Mouse (Mus musculus) gastrocnemius, adult 18-20 months (tissue): ENCODE results near the gene Lipo2. TPM values are rescaled to one million over a fixed set of nuclear protein-coding genes. Genes with fewer than 3 reads are reported as not detected.
"Not testable (repeated sequence)": the region's sequence is repeated elsewhere in the genome, so short reads cannot be mapped to it uniquely, and the experiment has no call there.

Source experiments
- DNase-seq: peaks from one replicate; pipeline ENCODE4 v3.0.0; 2021; ENCODE audit warnings: low spot score
- long read RNA-seq, 2 experiments: library from polyadenylated mRNA; stranded (forward); transcript quantifications; one replicate each; pipeline ENCODE4 v2.0.0; 2021
- total RNA-seq, 2 experiments: library from RNA; stranded (reverse); gene quantifications; 2 replicates each; pipeline ENCODE4 v1.2.3; 2021

The Lipo2 gene
- total RNA-seq, result under 1 TPM; 0.14 to 0.18 TPM
- long read RNA-seq, experiment 1, result 0 reads
- long read RNA-seq, experiment 2, partial matches to known transcripts, result 0 of 1 reads
- long read RNA-seq, experiment 2, other reads (novel, unspliced or antisense), result 1 of 1 reads

DNA sequence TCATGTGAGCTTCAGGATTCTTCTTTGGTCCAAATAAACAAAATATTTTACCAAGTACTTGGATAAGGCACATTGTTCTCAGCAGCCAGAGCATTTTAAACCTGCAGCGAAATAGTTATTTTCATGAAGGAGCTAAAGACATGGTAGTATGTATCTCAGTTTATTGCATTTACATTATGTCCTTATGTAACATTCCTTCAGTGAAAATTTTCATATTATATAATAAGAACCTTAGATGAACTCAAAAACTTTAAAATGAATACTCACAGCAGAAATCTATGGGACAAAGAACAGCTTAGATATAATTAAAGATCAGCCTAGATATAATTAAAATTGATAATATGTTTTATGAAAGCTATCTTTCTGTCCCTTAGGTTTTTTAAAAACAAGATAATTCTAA, at the start of gene Lipo2:
TSS of gene Lipo2 (minus strand) at position 101 of the 400 bp plus-strand sequence.
- not testable (repeated sequence) for DNase-seq

GRCm38 (mm10) chr19:33787359-33787758, 36.2 kb upstream of the Lipo2 start, which contains the start of gene Lipo1:
Gene Lipo1 (minus strand): TSS chr19:33787459.
- DNase-seq, result not testable (repeated sequence)

DNA sequence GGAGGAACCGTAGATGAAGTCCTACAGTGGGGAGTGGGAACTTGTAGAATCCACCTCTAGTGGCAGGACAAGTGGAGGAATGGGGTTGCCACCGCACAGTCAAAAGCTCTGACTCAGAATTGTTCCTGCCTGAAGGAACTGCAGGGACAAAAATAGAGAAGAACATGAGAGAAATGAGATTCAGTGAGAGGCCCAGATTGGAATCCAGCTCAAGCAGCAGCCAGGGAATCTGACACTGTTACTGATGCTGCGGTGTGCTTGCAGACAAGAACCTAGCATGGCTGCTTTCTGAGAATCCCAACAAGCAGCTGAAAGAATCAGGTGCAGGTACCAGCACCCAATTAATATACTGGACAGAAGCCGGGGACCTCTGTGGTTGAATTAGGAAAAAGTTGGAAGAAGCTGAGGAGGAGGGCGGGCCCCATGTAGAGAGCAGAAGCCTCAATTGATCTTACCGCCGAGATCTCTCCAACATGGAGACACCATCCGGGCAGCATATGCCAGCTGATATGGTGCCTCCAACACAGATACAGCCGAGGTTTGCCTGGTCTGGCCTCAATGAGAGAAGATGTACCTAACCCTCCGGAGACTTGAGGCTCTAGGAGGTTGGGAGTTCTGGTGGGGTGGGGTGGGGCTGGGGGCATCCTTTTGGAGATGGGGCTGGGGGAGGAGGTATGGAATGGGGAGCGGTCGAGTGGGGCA, 35.6 kb upstream of the Lipo2 start:
- no peak for DNase-seq

DNA sequence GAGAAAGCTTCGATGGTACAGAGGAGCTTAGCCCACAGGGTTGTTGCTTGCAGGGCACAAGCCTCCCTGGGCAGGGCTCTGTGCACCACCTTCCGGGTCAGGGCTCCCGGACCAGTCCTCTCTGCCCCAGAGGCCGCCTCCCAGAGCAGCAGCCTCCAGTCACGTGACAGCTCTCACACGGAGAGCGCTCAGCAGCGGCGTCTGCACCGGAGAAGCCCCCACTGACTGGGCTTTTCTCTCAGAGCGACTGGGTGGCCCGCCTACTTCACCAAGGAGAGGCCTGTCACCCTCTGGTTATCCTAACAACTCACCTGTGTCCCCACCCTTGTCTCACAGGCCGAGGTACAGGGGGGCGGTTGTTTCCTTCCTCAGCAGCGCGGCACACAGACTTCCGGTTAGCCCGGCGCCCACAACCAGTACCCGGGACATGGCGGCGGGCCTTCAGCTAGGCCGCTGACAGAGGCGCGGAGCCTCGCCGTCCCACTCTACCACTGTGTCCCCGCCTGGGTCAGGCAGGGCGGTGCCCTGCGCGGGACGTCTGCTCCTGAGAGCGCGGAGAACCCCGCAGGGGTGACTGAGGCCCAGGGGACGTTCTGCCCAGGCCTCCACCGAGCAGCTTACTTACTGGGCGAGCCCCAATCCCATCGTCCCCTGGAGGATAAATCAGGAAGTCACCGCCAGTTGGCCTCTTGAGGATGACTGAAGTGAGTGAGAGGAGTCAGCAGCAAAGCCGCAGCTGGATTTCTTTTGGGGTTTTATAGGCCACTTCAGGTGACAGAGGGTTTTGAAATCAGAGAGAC, 10.3 kb upstream of the Lipo2 start, which contains the start of gene Lipo3:
TSS of gene Lipo3 (minus strand) at position 665 of the 800 bp plus-strand sequence.
- DNase-seq, result peak; percentile 11

Other genes with a start within 250 kb of the Lipo2 start
- under 1 TPM; 0.09 to 0.18 TPM for gene Lipo4, start 233.6 kb downstream of the Lipo2 start, total RNA-seq
- gene Gm8978, start 126.1 kb downstream of the Lipo2 start, total RNA-seq, result not detected
- gene Lipo3, start 10.6 kb upstream of the Lipo2 start, total RNA-seq, result 1 to 10 TPM; 5.4 to 6.1 TPM
- not detected for gene Lipo1, start 36.1 kb upstream of the Lipo2 start, total RNA-seq
- gene Lipf, start 209.8 kb upstream of the Lipo2 start, total RNA-seq, result under 1 TPM in 1 of 2 experiments, not detected in 1; 0.17 TPM